Mouse (Mus musculus): ENCODE results near the gene Acp5. TPM values are rescaled to one million over a fixed set of nuclear protein-coding genes. Genes with fewer than 3 reads are reported as not detected.
A peak's percentile ranks its signal among the peaks of the same experiment; 100 is the strongest.

Acp5 gene
- total and polyA plus RNA-seq, 3 experiments, result 0.34 TPM; not detected in 2

GRCm38 (mm10) chr9:22164711-22165668, 29.5 kb upstream of the Acp5 start:
- H3K4me3 ChIP-seq (replicated peaks in 1 of 3; ENCODE audit: low read depth in 2 of 3, low read length in 2 of 3, poor library complexity in 1 of 3), result peak overlapping the region in 1 of 3 experiments; percentile 9
- peaks cover 13% of the 10 kb centered on the region for H3K9me3 ChIP-seq (replicated peaks; ENCODE audit: low read length)
- H3K79me2 ChIP-seq (replicated peaks; ENCODE audit: control insufficient read depth, extremely low read depth, insufficient read depth, poor library complexity, severe bottlenecking), result no peaks in the 10 kb centered on the region
- in situ Hi-C loops (cut with MboI; ENCODE audit: low pct_ligation_motif_present, low pct_unique_long_range_greater_than_20kb, low sequenced_read_pairs) (no loop called here), dilution Hi-C loops (cut with MboI; ENCODE audit: extremely low pct_ligation_motif_present, extremely low pct_unique_long_range_greater_than_20kb, low sequenced_read_pairs) (no loop called here)
- H3K27me3 ChIP-seq (replicated peaks), result peaks cover 2% of the 10 kb centered on the region
- no peak for TF ChIP-seq ZC3H11A (IDR thresholded peaks at IDR 0.05; ENCODE audit: low read depth, low read length)
- TF ChIP-seq MAFK (IDR thresholded peaks at IDR 0.05; ENCODE audit: insufficient replicate concordance, low read length), result no peak
- no peaks in the 10 kb centered on the region for H3K36me3 ChIP-seq (replicated peaks in 1 of 2; ENCODE audit: control insufficient read depth in 1 of 2, insufficient read depth in 1 of 2, low read length in 1 of 2)
- H3K4me1 ChIP-seq (ENCODE audit: control insufficient read depth in 1 of 2, insufficient read depth in 2 of 2), result 0 out of 4 replicates have a peak, but pooled peaks cover 0 to 3% of the 10 kb centered on the region in 2 experiments
- H3K9ac ChIP-seq (ENCODE audit: insufficient read depth, low read depth), result no peak overlapping the region
- peak overlapping the region; percentile 19; the same call in 1 of the 2 replicates for H3K4me2 ChIP-seq (ENCODE audit: insufficient read depth, low read depth, poor library complexity, severe bottlenecking)
- H3K27ac ChIP-seq (ENCODE audit: insufficient read depth, low read depth), result no peak overlapping the region
- no peak for DNase-seq (ENCODE audit: extremely low read depth)

DNA sequence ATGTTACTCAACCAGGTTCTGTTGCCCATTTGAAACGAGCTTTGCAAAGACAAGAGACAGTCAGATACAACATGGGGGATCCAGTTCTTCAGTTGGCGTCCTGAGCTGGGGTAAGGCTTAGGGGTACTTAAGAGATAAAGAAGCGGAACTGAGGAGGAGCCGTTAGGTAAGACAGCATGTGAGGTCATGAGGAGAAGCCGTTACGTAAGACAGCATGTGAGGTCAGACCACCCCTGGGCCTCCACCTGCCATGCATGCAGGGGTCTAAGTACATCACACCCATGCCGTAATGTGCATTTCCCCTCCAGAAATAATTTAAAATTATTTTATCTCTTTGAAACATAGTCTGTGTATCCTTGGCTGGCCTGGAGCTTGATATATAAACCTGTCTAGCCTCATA, 27.4 kb upstream of the Acp5 start:
- in situ Hi-C loops (cut with MboI; ENCODE audit: low pct_ligation_motif_present, low pct_unique_long_range_greater_than_20kb, low sequenced_read_pairs) (no loop called here), dilution Hi-C loops (cut with MboI; ENCODE audit: extremely low pct_ligation_motif_present, extremely low pct_unique_long_range_greater_than_20kb, low sequenced_read_pairs) (no loop called here)
- Histone ChIP-seq H3K4me3 (replicated peaks in 1 of 3; ENCODE audit: low read depth in 2 of 3, low read length in 2 of 3, poor library complexity in 1 of 3) (no peak overlapping the region), H3K4me2 (ENCODE audit: insufficient read depth, low read depth, poor library complexity, severe bottlenecking) (no peak overlapping the region), H3K79me2 (replicated peaks; ENCODE audit: control insufficient read depth, extremely low read depth, insufficient read depth, poor library complexity, severe bottlenecking) (no peaks in the 10 kb centered on the region), H3K27ac (ENCODE audit: insufficient read depth, low read depth) (no peak overlapping the region), H3K4me1 (ENCODE audit: control insufficient read depth in 1 of 2, insufficient read depth in 2 of 2) (0 out of 4 replicates have a peak, but pooled peaks cover 0 to 3% of the 10 kb centered on the region in 2 experiments), H3K27me3 (replicated peaks) (peaks cover 2% of the 10 kb centered on the region), H3K9ac (ENCODE audit: insufficient read depth, low read depth) (no peak overlapping the region), H3K36me3 (replicated peaks in 1 of 2; ENCODE audit: control insufficient read depth in 1 of 2, insufficient read depth in 1 of 2, low read length in 1 of 2) (peaks cover 0 to 7% of the 10 kb centered on the region in 2 experiments), H3K9me3 (replicated peaks; ENCODE audit: low read length) (peaks cover 13% of the 10 kb centered on the region)
- TF ChIP-seq BHLHE40 (IDR thresholded peaks at IDR 0.05; ENCODE audit: low read depth, low read length) (no peak), POLR2A (IDR thresholded peaks at IDR 0.05; ENCODE audit: low read depth, low read length) (no peak), CTCF (conservative IDR thresholded peaks at IDR 0.05 in 1 of 2, IDR thresholded peaks at IDR 0.05 in 1 of 2; ENCODE audit: low read depth in 2 of 2, low read length in 2 of 2) (no peak), NRF1 (IDR thresholded peaks at IDR 0.05; ENCODE audit: low read depth, low read length) (no peak), NELFE (IDR thresholded peaks at IDR 0.05; ENCODE audit: low read depth, low read length) (no peak), ZKSCAN1 (IDR thresholded peaks at IDR 0.05; ENCODE audit: borderline replicate concordance, low read depth, low read length) (no peak), ZNF384 (IDR thresholded peaks at IDR 0.05; ENCODE audit: low read depth, low read length) (no peak), TCF12 (IDR thresholded peaks at IDR 0.05; ENCODE audit: low read depth, low read length) (no peak), UBTF (IDR thresholded peaks at IDR 0.05; ENCODE audit: low read depth, low read length) (no peak), ELF1 (IDR thresholded peaks at IDR 0.05; ENCODE audit: low read depth, low read length) (no peak), USF2 (conservative IDR thresholded peaks at IDR 0.05; ENCODE audit: low read depth, low read length) (no peak), MXI1 (IDR thresholded peaks at IDR 0.05; ENCODE audit: low read depth, low read length) (no peak), RCOR1 (conservative IDR thresholded peaks at IDR 0.05; ENCODE audit: low read depth, low read length) (no peak), RAD21 (IDR thresholded peaks at IDR 0.05; ENCODE audit: low read depth, low read length) (no peak)
- no peak for DNase-seq (ENCODE audit: extremely low read depth)

All from CH12.LX (cell line).